Mouse (Mus musculus) G1E (cell line): ENCODE results near the gene Cc2d1a. TPM values are rescaled to one million over a fixed set of nuclear protein-coding genes. Genes with fewer than 3 reads are reported as not detected.

Source experiments
- ATAC-seq: 2 replicates; pipeline ENCODE4 v1.8.0; 2016; ENCODE audit warnings: mild to moderate bottlenecking; ENCODE audit not compliant: insufficient number of reproducible peaks, poor library complexity, low FRiP score, severe bottlenecking; ENCODE audit errors: extremely low read depth
- DNase-seq: peaks from one replicate; pipeline ENCODE4 v3.0.0; 2012; ENCODE audit warnings: low spot score
- H3K27me3 ChIP-seq: 2 replicates; pipeline ENCODE4 v1.6.1; 2012; ENCODE audit warnings: mild to moderate bottlenecking, low read length, inconsistent platforms; ENCODE audit not compliant: insufficient read depth
- H3K36me3 ChIP-seq: replicated peaks from 2 replicates; pipeline ENCODE3; 2012; ENCODE audit warnings: mild to moderate bottlenecking, inconsistent platforms
- H3K4me1 ChIP-seq: 2 replicates; pipeline ENCODE4 v1.6.1; 2012; ENCODE audit warnings: low read depth, low read length, inconsistent platforms, mixed read lengths; ENCODE audit not compliant: insufficient read depth
- H3K4me3 ChIP-seq: 2 replicates; pipeline ENCODE4 v1.5.1; 2012; ENCODE audit warnings: low read depth, mild to moderate bottlenecking, inconsistent platforms, low read length, moderate library complexity, mixed read lengths
- H3K9me3 ChIP-seq: replicated peaks from 2 replicates; pipeline ENCODE4 v1.6.1; 2012; ENCODE audit warnings: inconsistent platforms
- CTCF ChIP-seq: IDR thresholded peaks from 2 replicates; pipeline ENCODE4 v1.5.1; 2012; ENCODE audit warnings: low read depth, low read length, inconsistent platforms, mixed read lengths
- GATA1 ChIP-seq: IDR thresholded peaks from 2 replicates; pipeline ENCODE4 v1.6.1; 2012; ENCODE audit warnings: borderline replicate concordance, low read length, inconsistent platforms, mixed read lengths
- GATA2 ChIP-seq: IDR thresholded peaks from 2 replicates; pipeline ENCODE4 v1.6.1; 2012; ENCODE audit warnings: low read depth, low read length, inconsistent platforms, borderline replicate concordance
- POLR2AphosphoS5 ChIP-seq: IDR thresholded peaks from 2 replicates; pipeline ENCODE4 v1.6.1; 2012; ENCODE audit warnings: low read depth, low read length, inconsistent platforms; ENCODE audit not compliant: insufficient replicate concordance
- TAL1 ChIP-seq: conservative IDR thresholded peaks from 2 replicates; pipeline ENCODE4 v1.6.1; 2012; ENCODE audit warnings: low read depth, low read length, inconsistent platforms, mixed read lengths
- polyA plus RNA-seq: library from polyadenylated mRNA; stranded (reverse); fragments of >175 nt; gene quantifications from 2 replicates; pipeline ENCODE4 v1.2.3, GENCODE M21; 2012
- total RNA-seq, 2 experiments: library from RNA; stranded (forward) in 1 of 2; stranded (reverse) in 1 of 2; fragments of 200-1000 nt in 1 of 2; fragments of >200 nt in 1 of 2; fragmentation: Nextera tagmentation in 1 of 2; gene quantifications; 2 replicates each; pipeline ENCODE4 v1.2.3; 2014 to 2017

Gene Cc2d1a
- total RNA-seq (2014; fragmentation: Nextera tagmentation) (7.9 and 9.6 TPM in 2 replicates), total RNA-seq (2017) (4.8 and 5.1 TPM in 2 replicates), polyA plus RNA-seq (21.3 and 25.5 TPM in 2 replicates)

DNA sequence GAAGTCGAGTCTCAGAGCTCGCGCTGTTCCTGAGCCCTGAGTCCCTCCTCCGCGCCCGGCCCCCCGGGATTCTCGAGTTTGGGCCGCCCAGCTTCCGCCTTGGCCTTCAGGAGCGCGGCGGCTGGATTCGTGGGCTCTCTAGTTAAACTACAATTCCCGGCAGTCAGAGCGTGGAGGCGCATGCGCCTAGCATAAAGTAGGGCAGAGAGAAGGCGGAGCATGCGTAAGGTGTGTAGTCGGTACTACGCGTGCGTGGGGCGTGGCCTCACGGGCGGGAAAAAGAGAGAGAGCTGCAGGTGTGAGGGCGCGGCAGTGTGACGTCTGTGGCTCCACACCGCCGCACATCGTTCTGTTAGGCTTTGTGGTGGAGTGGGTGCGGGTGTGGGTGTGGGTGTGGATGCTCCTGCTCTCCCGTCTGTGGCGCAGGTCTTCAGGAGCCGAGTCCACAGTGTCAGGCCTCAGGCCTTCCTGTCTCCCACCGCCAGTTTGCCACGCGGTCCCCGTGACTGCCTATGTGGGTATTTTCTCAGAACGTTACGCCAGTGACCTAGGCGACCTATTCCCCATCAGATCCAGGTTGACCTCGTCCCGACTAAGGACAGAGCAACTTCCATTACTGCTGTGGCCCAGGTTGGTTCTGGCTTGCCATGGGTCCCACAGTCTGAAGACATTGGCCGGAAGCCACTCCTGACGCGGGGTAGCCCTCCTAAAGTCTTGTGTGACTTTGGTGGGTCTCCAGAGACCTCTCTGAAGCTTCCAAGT lies at the start of gene Cc2d1a, which contains the start of gene 4930432K21Rik:
Gene Cc2d1a, minus strand, starts transcription at position 168 of the 762 bp plus-strand sequence.
Gene 4930432K21Rik, plus strand, starts transcription at position 257 of the 762 bp plus-strand sequence.
- Histone ChIP-seq H3K9me3 (no peaks in the 10 kb centered on the region), H3K27me3 (peaks cover 10% of the 10 kb centered on the region), H3K36me3 (peaks cover 31% of the 10 kb centered on the region), H3K4me3 (peak within 1 kb of the TSS; percentile 83), H3K4me1 (peaks cover 27% of the 10 kb centered on the region)
- ATAC-seq (peak; percentile 70), DNase-seq (peak; percentile 95)
- TF ChIP-seq TAL1 (no peak), GATA1 (no peak), GATA2 (no peak), CTCF (no peak), POLR2AphosphoS5 (no peak)

DNA sequence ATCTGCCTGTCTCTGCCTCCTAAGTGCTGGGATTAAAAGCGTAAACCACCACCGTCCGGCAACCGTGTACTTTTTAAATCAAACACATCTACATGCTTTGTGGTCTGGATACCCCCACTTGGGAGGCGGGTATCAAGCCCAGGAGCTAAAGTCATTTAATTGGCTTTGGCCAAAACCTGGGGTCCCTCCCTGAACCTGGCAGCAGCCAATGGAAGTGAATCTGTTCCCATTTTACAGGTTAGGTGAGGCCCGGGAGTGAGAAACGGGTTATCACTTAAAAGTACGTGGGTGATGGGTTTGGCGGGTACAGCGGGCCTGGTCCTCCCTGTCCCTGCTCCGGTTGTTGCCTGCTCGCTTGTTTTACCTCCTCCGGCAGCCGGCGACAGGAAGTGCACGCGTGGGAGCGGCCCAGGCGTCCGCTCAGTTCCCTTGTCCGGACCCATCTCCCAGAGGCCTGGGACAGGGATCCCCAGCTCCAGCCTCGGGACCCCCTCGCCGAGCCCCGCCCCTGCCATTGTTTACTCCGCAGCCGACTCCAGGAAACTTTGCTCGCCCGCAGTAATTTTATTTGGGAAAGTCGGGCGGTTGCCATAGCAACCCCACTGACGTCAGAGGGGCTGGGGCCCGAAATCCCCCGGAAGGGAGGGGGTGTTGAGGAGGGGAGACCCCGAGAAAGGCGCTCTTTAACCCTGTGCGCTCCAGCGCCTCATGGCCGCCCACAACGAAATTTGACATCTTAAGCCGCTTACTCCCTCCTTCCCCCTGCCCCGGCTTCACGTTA lies 49.6 kb upstream of the Cc2d1a start:
- Histone ChIP-seq H3K9me3 (no peaks in the 10 kb centered on the region), H3K4me3 (peak overlapping the region; percentile 74), H3K27me3 (no peaks in the 10 kb centered on the region), H3K36me3 (peaks cover 8% of the 10 kb centered on the region), H3K4me1 (peaks cover 64% of the 10 kb centered on the region)
- peak; percentile 62 for DNase-seq
- ATAC-seq = no peak
- no peak for TF ChIP-seq GATA1
- no peak for TF ChIP-seq GATA2
- TF ChIP-seq POLR2AphosphoS5 = no peak
- TF ChIP-seq CTCF = no peak
- no peak for TF ChIP-seq TAL1

DNA sequence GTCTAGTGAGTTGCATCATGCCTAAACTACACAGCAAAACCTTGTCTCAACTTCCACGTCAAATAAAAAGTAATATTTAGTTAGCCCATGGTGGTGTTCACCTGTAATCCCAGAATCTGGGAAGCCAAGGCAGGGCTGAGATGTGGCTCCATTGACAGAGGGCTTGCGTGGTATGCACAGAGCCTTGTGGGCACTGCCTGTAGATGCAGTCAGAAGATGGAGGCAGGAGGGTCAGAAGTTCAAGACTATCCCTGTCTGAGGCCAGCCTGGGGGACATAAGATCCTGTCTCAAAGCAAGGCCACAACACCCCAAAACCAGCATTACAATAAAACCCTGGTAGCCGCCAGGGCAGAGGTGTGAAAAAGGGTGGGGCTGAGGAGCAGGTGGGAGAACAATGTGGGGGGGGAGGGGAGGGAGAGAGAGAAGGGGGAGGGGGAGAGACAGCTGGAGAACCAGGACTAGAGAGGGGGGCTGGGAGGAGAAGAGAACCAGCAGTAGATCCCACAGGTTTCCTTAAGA lies 46.5 kb upstream of the Cc2d1a start:
- H3K9me3 ChIP-seq = no peaks in the 10 kb centered on the region
- ATAC-seq = no peak
- no peaks in the 10 kb centered on the region for H3K27me3 ChIP-seq
- TF ChIP-seq GATA2 (no peak), GATA1 (no peak), CTCF (no peak), POLR2AphosphoS5 (no peak), TAL1 (no peak)
- H3K4me1 ChIP-seq = peaks cover 49% of the 10 kb centered on the region
- no peaks in the 10 kb centered on the region for H3K36me3 ChIP-seq
- no peak for DNase-seq
- H3K4me3 ChIP-seq = no peak overlapping the region

DNA sequence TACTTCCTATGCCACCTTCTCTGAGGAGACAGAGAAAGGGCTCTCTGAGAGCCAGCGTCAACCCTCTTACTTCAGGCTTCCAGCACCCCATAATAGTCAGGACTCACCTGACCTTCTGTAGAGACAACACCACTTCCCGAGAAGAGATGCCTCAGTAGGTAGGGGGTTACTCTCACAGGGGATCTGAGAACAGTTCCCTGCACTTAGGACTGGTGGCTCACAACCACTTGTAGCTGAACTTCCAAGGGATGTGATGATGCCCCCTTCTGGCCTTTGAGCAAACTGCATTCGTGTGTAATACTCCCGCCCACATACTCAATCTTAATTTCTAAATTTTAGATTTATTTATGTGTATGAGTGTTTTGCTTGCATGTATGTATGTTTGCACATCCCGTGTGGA lies 45.8 kb upstream of the Cc2d1a start:
- 0 out of 2 replicates have a peak, but pooled peaks have one; percentile 20 for TF ChIP-seq CTCF
- TF ChIP-seq POLR2AphosphoS5 = no peak
- TF ChIP-seq TAL1 = no peak
- no peak for TF ChIP-seq GATA1
- TF ChIP-seq GATA2 = no peak
- no peaks in the 10 kb centered on the region for H3K36me3 ChIP-seq
- H3K4me1 ChIP-seq = peaks cover 45% of the 10 kb centered on the region
- H3K27me3 ChIP-seq = peaks cover 4% of the 10 kb centered on the region; the same call in 1 of the 2 replicates
- DNase-seq (no peak), ATAC-seq (no peak)
- H3K9me3 ChIP-seq = no peaks in the 10 kb centered on the region
- no peak overlapping the region for H3K4me3 ChIP-seq

DNA sequence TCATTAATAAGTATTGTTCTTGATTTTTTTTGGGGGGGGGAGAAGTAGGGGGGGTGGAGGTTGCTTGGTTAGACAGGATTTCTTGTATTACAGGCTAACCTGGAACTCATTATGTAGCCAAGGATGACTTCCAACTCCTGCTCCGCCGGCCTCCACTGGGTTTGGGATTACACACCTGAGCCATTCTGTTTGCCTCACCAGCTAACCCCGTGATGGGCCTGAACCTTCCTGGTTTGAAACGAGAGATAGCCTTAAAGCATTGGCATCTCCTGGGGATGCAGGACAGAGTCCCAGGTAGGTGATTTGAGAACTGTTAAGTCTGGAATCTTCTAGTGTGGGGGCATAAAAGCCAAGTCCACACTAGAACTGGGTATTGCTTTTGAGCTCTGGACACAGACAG lies 45.4 kb upstream of the Cc2d1a start:
- Histone ChIP-seq H3K9me3 (no peaks in the 10 kb centered on the region), H3K27me3 (peaks cover 4% of the 10 kb centered on the region; the same call in 1 of the 2 replicates), H3K4me1 (peaks cover 43% of the 10 kb centered on the region), H3K4me3 (no peak overlapping the region), H3K36me3 (no peaks in the 10 kb centered on the region)
- TF ChIP-seq POLR2AphosphoS5 = no peak
- TF ChIP-seq GATA2 = no peak
- no peak for TF ChIP-seq GATA1
- TF ChIP-seq TAL1 = no peak
- no peak for TF ChIP-seq CTCF
- DNase-seq (no peak), ATAC-seq (no peak)

DNA sequence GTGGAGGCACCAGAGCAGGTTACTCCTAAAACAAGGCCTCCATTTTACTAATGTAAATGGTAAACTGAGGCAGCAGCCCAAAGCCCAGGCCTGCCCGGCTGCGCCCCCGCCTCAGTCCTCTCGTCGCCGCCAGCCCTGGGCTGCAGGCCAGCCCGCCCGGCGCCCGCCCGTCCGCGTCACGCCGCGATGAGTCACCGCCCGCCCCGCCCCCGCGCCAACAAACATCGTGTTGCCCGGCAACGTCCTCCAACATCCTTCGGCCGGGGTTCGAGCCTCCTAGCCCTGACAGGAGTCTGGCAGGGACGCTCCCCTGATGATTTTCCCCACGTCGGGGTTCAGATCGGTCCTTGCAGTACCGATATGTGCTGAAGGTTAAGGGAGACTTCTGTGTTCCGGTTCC lies 44.8 kb upstream of the Cc2d1a start:
- no peak for ATAC-seq

More for the DNA sequence above, 44.8 kb upstream of the Cc2d1a start:
- Histone ChIP-seq H3K4me3 (peak overlapping the region; percentile 70), H3K9me3 (no peaks in the 10 kb centered on the region), H3K4me1 (peaks cover 37% of the 10 kb centered on the region), H3K36me3 (no peaks in the 10 kb centered on the region), H3K27me3 (peaks cover 4% of the 10 kb centered on the region; the same call in 1 of the 2 replicates)
- peak; percentile 70 for DNase-seq
- TF ChIP-seq GATA2 = no peak
- TF ChIP-seq GATA1 = no peak
- no peak for TF ChIP-seq POLR2AphosphoS5
- no peak for TF ChIP-seq TAL1
- TF ChIP-seq CTCF = no peak
